Mouse (Mus musculus) embryonic facial prominence, embryonic 13.5 days (tissue): ENCODE results near the gene Amdhd2. TPM values are rescaled to one million over a fixed set of nuclear protein-coding genes. Genes with fewer than 3 reads are reported as not detected.

ENCODE experiments used
- ATAC-seq: fragments of 200-750 bp; cut with Nextera tagmentation; 2 replicates; pipeline ENCODE4 v1.8.0; 2017; ENCODE audit warnings: low read depth; ENCODE audit not compliant: insufficient number of reproducible peaks, insufficient read depth, low FRiP score, low TSS enrichment
- H3K27ac ChIP-seq: fragments of 300-500 bp; sonication (generic); 2 replicates; pipeline ENCODE4 v1.5.1; 2015; ENCODE audit warnings: moderate library complexity, mild to moderate bottlenecking, inconsistent platforms
- H3K27me3 ChIP-seq: fragments of 300-500 bp; sonication (generic); 2 replicates; pipeline ENCODE4 v1.6.1; 2015; ENCODE audit warnings: mild to moderate bottlenecking, inconsistent platforms
- H3K36me3 ChIP-seq: fragments of 300-500 bp; sonication (generic); 2 replicates; pipeline ENCODE4 v1.6.1; 2015; ENCODE audit warnings: mild to moderate bottlenecking, inconsistent platforms
- H3K4me1 ChIP-seq: fragments of 300-500 bp; sonication (generic); 2 replicates; pipeline ENCODE4 v1.6.1; 2015; ENCODE audit warnings: inconsistent platforms
- H3K4me2 ChIP-seq: fragments of 300-500 bp; sonication (generic); 2 replicates; pipeline ENCODE4 v1.6.1; 2015; ENCODE audit warnings: moderate library complexity, mild to moderate bottlenecking, inconsistent platforms
- H3K4me3 ChIP-seq: fragments of 300-500 bp; sonication (generic); 2 replicates; pipeline ENCODE4 v1.5.1; 2015; ENCODE audit warnings: mild to moderate bottlenecking, inconsistent platforms
- H3K9ac ChIP-seq: fragments of 300-500 bp; sonication (generic); 2 replicates; pipeline ENCODE4 v1.6.1; 2015; ENCODE audit warnings: mild to moderate bottlenecking, inconsistent platforms
- H3K9me3 ChIP-seq: fragments of 300-500 bp; sonication (generic); 2 replicates; pipeline ENCODE4 v1.6.1; 2016; ENCODE audit warnings: inconsistent platforms
- WGBS: fragments of 180-500 bp; shearing (Covaris S2); methylation state at CpG from one replicate; pipeline ENCODE4 v1.1.7; 2015; ENCODE audit warnings: mixed read lengths; 5-methylcytosine and 5-hydroxymethylcytosine counted together
- polyA plus RNA-seq: library from polyadenylated mRNA; unstranded; fragments of >200 nt; fragmentation: Nextera tagmentation; extraction: Ambion mirVana; gene quantifications from 2 replicates; pipeline ENCODE4 v1.2.1, GENCODE M21; 2015

Amdhd2 gene
- polyA plus RNA-seq: 34.1 and 41.4 TPM in 2 replicates

GRCm38 (mm10) chr17:24163176-24163962, at the start of gene Amdhd2:
TSS of gene Amdhd2 (minus strand) at chr17:24163766.
- Histone ChIP-seq H3K27me3 (no peaks in the 10 kb centered on the region), H3K4me1 (peaks cover 31% of the 10 kb centered on the region), H3K27ac (peak within 1 kb of the TSS; percentile 85), H3K36me3 (peaks cover 24% of the 10 kb centered on the region), H3K9me3 (no peaks in the 10 kb centered on the region), H3K4me3 (peak within 1 kb of the TSS; percentile 78), H3K4me2 (peak within 1 kb of the TSS; percentile 98), H3K9ac (peak within 1 kb of the TSS; percentile 84)
- ATAC-seq: peak; percentile 84
- WGBS: under 1% methylated on average over 47 of the region's 47 CpGs

GRCm38 (mm10) chr17:24213186-24213585, 49.6 kb upstream of the Amdhd2 start:
- Histone ChIP-seq H3K27me3 (no peaks in the 10 kb centered on the region), H3K27ac (no peak overlapping the region; the same call in 1 of the 2 replicates)

GRCm38 (mm10) chr17:24212441-24213018, 49.0 kb upstream of the Amdhd2 start:
- peaks cover 50% of the 10 kb centered on the region for H3K4me1 ChIP-seq
- H3K9ac ChIP-seq: no peak overlapping the region
- H3K4me2 ChIP-seq: peak overlapping the region; percentile 90
- peak overlapping the region; percentile 97; the same call in 1 of the 2 replicates for H3K27ac ChIP-seq
- H3K27me3 ChIP-seq: no peaks in the 10 kb centered on the region
- WGBS: 27% methylated on average over 5 of the region's 5 CpGs
- no peaks in the 10 kb centered on the region for H3K9me3 ChIP-seq
- peaks cover 25% of the 10 kb centered on the region for H3K36me3 ChIP-seq
- H3K4me3 ChIP-seq: peak overlapping the region; percentile 53
- no peak for ATAC-seq

More at GRCm38 (mm10) chr17:24213186-24213585, 49.6 kb upstream of the Amdhd2 start:
- ATAC-seq: no peak
- peaks cover 32% of the 10 kb centered on the region for H3K36me3 ChIP-seq
- H3K9ac ChIP-seq: no peak overlapping the region
- H3K4me2 ChIP-seq: no peak overlapping the region
- H3K4me1 ChIP-seq: peaks cover 43% of the 10 kb centered on the region
- WGBS: 69% methylated on average over 6 of the region's 6 CpGs
- no peak overlapping the region for H3K4me3 ChIP-seq
- H3K9me3 ChIP-seq: no peaks in the 10 kb centered on the region

- peak overlapping the region; percentile 97 for H3K27ac ChIP-seq
- H3K9me3 ChIP-seq: no peaks in the 10 kb centered on the region
- H3K4me3 ChIP-seq: peak overlapping the region; percentile 53
- peaks cover 20% of the 10 kb centered on the region for H3K36me3 ChIP-seq
- peak overlapping the region; percentile 90 for H3K4me2 ChIP-seq
- peaks cover 56% of the 10 kb centered on the region for H3K4me1 ChIP-seq
- ATAC-seq: peak; percentile 8
- H3K27me3 ChIP-seq: no peaks in the 10 kb centered on the region
- H3K9ac ChIP-seq: peak overlapping the region; percentile 81
- under 1% methylated on average over 37 of the region's 37 CpGs for WGBS
These were observed 48.3 kb upstream of the Amdhd2 start for GRCm38 (mm10) chr17:24211631-24212440.

- ATAC-seq: no peak
- 74% methylated on average over 3 of the region's 3 CpGs for WGBS
- peak overlapping the region; percentile 97 for H3K27ac ChIP-seq
- H3K9ac ChIP-seq: peak overlapping the region; percentile 81; the same call in 1 of the 2 replicates
- no peaks in the 10 kb centered on the region for H3K9me3 ChIP-seq
- peaks cover 69% of the 10 kb centered on the region for H3K4me1 ChIP-seq
- H3K4me2 ChIP-seq: peak overlapping the region; percentile 96
- H3K36me3 ChIP-seq: peaks cover 7% of the 10 kb centered on the region
- H3K4me3 ChIP-seq: no peak overlapping the region
- peaks cover 5% of the 10 kb centered on the region; the same call in 1 of the 2 replicates for H3K27me3 ChIP-seq
These were observed 47.0 kb upstream of the Amdhd2 start for GRCm38 (mm10) chr17:24210591-24210990.

- Histone ChIP-seq H3K36me3 (0 out of 2 replicates have a peak, but pooled peaks cover under 1% of the 10 kb centered on the region), H3K4me3 (peak overlapping the region; percentile 71; the same call in 1 of the 2 replicates), H3K27me3 (peaks cover 5% of the 10 kb centered on the region; the same call in 1 of the 2 replicates), H3K4me1 (peaks cover 71% of the 10 kb centered on the region), H3K27ac (peak overlapping the region; percentile 97), H3K9me3 (no peaks in the 10 kb centered on the region), H3K9ac (peak overlapping the region; percentile 89; the same call in 1 of the 2 replicates), H3K4me2 (peak overlapping the region; percentile 96)
- ATAC-seq: no peak
- 66% methylated on average over 3 of the region's 3 CpGs for WGBS
These were observed 46.3 kb upstream of the Amdhd2 start for GRCm38 (mm10) chr17:24209916-24210240.

- Histone ChIP-seq H3K9ac (peak within 1 kb of the TSS; percentile 89), H3K36me3 (no peaks in the 10 kb centered on the region), H3K4me3 (peak within 1 kb of the TSS; percentile 71), H3K27me3 (peaks cover 5% of the 10 kb centered on the region; the same call in 1 of the 2 replicates), H3K27ac (peak within 1 kb of the TSS; percentile 97), H3K9me3 (no peaks in the 10 kb centered on the region), H3K4me1 (peaks cover 77% of the 10 kb centered on the region), H3K4me2 (peak within 1 kb of the TSS; percentile 96)
- WGBS: under 1% methylated on average over 38 of the region's 43 CpGs
- ATAC-seq: peak; percentile 78
These were observed 45.7 kb upstream of the Amdhd2 start, which contains the start of gene Ntn3 for GRCm38 (mm10) chr17:24209043-24209915. TSS of gene Ntn3 (minus strand) at chr17:24209531.

- no peak for ATAC-seq
- peaks cover 5% of the 10 kb centered on the region; the same call in 1 of the 2 replicates for H3K27me3 ChIP-seq
- 1% methylated on average over 29 of the region's 29 CpGs for WGBS
These were observed 45.1 kb upstream of the Amdhd2 start for GRCm38 (mm10) chr17:24208641-24209042.

GRCm38 (mm10) chr17:24207768-24208640, 44.4 kb upstream of the Amdhd2 start:
- ATAC-seq: no peak
- WGBS: 54% methylated on average over 34 of the region's 34 CpGs
- H3K36me3 ChIP-seq: no peaks in the 10 kb centered on the region
- H3K9me3 ChIP-seq: no peaks in the 10 kb centered on the region
- H3K27ac ChIP-seq: peak overlapping the region; percentile 97
- peak overlapping the region; percentile 71 for H3K4me3 ChIP-seq
- peak overlapping the region; percentile 89 for H3K9ac ChIP-seq
- peaks cover 90% of the 10 kb centered on the region for H3K4me1 ChIP-seq
- H3K4me2 ChIP-seq: peak overlapping the region; percentile 96
- H3K27me3 ChIP-seq: peaks cover 5% of the 10 kb centered on the region; the same call in 1 of the 2 replicates

More at GRCm38 (mm10) chr17:24208641-24209042, 45.1 kb upstream of the Amdhd2 start:
- H3K27ac ChIP-seq: peak overlapping the region; percentile 97
- peak overlapping the region; percentile 71 for H3K4me3 ChIP-seq
- peak overlapping the region; percentile 96 for H3K4me2 ChIP-seq
- H3K9me3 ChIP-seq: no peaks in the 10 kb centered on the region
- peak overlapping the region; percentile 89 for H3K9ac ChIP-seq
- H3K4me1 ChIP-seq: peaks cover 84% of the 10 kb centered on the region
- H3K36me3 ChIP-seq: no peaks in the 10 kb centered on the region
